Mouse (Mus musculus): Measurements from ENCODE around the gene Acot7.

The Acot7 gene

GRCm38 (mm10) chr4:152202905-152203304 is 25.0 kb downstream of the Acot7 start:
- ChIA-PET POLR2A (interaction anchor here in 3 of 4 experiments (0.7 to 2.7 kb wide), 14 partner anchors 8 to 1609 kb away, joined by 3 to 8 read pairs (median 4); partner anchors contain the start of gene Acot7 (in 1 of the 3)), CTCF (interaction anchor here (0.5 to 3.4 kb wide), 17 partner anchors 8 to 1571 kb away, joined by 3 to 21 read pairs (median 5); no protein-coding TSS in a partner anchor)

- ChIA-PET POLR2A (interaction anchor here in 1 of 4 experiments (2.1 kb wide), 1 partner anchor 18 kb away, joined by 5 read pairs; no protein-coding TSS in a partner anchor), CTCF (interaction anchor here in 3 of 4 experiments (0.5 to 3.4 kb wide), 12 partner anchors 8 to 1424 kb away, joined by 3 to 21 read pairs (median 4); no protein-coding TSS in a partner anchor)
Measured at GRCm38 (mm10) chr4:152204663-152205062, 26.7 kb downstream of the Acot7 start.

GRCm38 (mm10) chr4:152206199-152206598 is 28.3 kb downstream of the Acot7 start:
- CTCF ChIA-PET = interaction anchor here in 3 of 4 experiments (0.9 to 3.2 kb wide), 8 partner anchors 8 to 227 kb away, joined by 3 to 9 read pairs (median 4); no protein-coding TSS in a partner anchor
- POLR2A ChIA-PET = interaction anchor here in 1 of 4 experiments (1.1 kb wide), 1 partner anchor 20 kb away, joined by 5 read pairs; no protein-coding TSS in a partner anchor

GRCm38 (mm10) chr4:152209623-152210022 is 31.7 kb downstream of the Acot7 start:
- ChIA-PET CTCF (interaction anchor here in 3 of 4 experiments (0.6 to 2.0 kb wide), 8 partner anchors 24 to 311 kb away, joined by 3 to 6 read pairs (median 3); partner anchors contain the start of gene Hes2 (in 1 of the 3)), POLR2A (interaction anchor here in 3 of 4 experiments (0.7 to 1.5 kb wide), 6 partner anchors 12 to 400 kb away, joined by 3 to 5 read pairs (median 4); partner anchors contain the start of gene Acot7 (in 1 of the 3))

GRCm38 (mm10) chr4:152212091-152212505 is 34.2 kb downstream of the Acot7 start:
- POLR2A ChIA-PET = interaction anchor here in 3 of 4 experiments (0.6 to 2.5 kb wide), 15 partner anchors 9 to 113 kb away, joined by 3 to 12 read pairs (median 3); partner anchors contain the start of genes Hes2 (in 1 of the 3), Icmt (in 1 of the 3) and Rpl22 (in 1 of the 3)
- CTCF ChIA-PET = interaction anchor here (0.6 to 4.3 kb wide), 87 partner anchors 7 to 1678 kb away, joined by 3 to 92 read pairs (median 5); partner anchors contain the start of genes Acot7 (in 1 of the 4), Espn (in 1 of the 4), Hes2 (in 1 of the 4) and Icmt (in 1 of the 4)

GRCm38 (mm10) chr4:152212531-152212930 is 34.6 kb downstream of the Acot7 start:
- ChIA-PET CTCF (interaction anchor here (0.6 to 4.3 kb wide), 107 partner anchors 8 to 1677 kb away, joined by 3 to 92 read pairs (median 4); partner anchors contain the start of genes Acot7 (in 1 of the 4), Espn (in 1 of the 4), Hes2 (in 1 of the 4) and Kcnab2 (in 1 of the 4)), POLR2A (interaction anchor here in 3 of 4 experiments (0.6 to 2.5 kb wide), 20 partner anchors 9 to 1332 kb away, joined by 3 to 12 read pairs (median 4); partner anchors contain the start of genes Acot7 (in 1 of the 3), Hes2 (in 1 of the 3), Icmt (in 1 of the 3) and Rpl22 (in 1 of the 3))

- ChIA-PET CTCF (interaction anchor here (0.6 to 4.3 kb wide), 130 partner anchors 8 to 349 kb away, joined by 3 to 92 read pairs (median 4); partner anchors contain the start of genes Acot7 (in 2 of the 4), Rnf207 (in 2 of the 4), Espn (in 1 of the 4) and Gpr153 (in 1 of the 4)), POLR2A (interaction anchor here in 3 of 4 experiments (0.6 to 2.5 kb wide), 23 partner anchors 9 to 1332 kb away, joined by 3 to 12 read pairs (median 4); partner anchors contain the start of genes Acot7 (in 1 of the 3), Hes2 (in 1 of the 3), Icmt (in 1 of the 3) and Rpl22 (in 1 of the 3))
Measured at GRCm38 (mm10) chr4:152212974-152213373, 35.0 kb downstream of the Acot7 start.

GRCm38 (mm10) chr4:152213760-152214480 is 36.0 kb downstream of the Acot7 start:
- POLR2A ChIA-PET = interaction anchor here in 3 of 4 experiments (0.7 to 2.5 kb wide), 15 partner anchors 10 to 139 kb away, joined by 3 to 9 read pairs (median 3); partner anchors contain the start of gene Acot7 (in 1 of the 3)

GRCm38 (mm10) chr4:152214871-152215415 is 37.0 kb downstream of the Acot7 start:
- ChIA-PET POLR2A (interaction anchor here in 3 of 4 experiments (0.6 to 1.9 kb wide), 4 partner anchors 9 to 251 kb away, joined by 3 to 5 read pairs (median 4); partner anchors contain the start of gene Chd5 (in 1 of the 3)), CTCF (interaction anchor here (0.6 to 4.3 kb wide), 32 partner anchors 9 to 1354 kb away, joined by 3 to 92 read pairs (median 7); partner anchors contain the start of genes Espn (in 1 of the 4), Hes2 (in 1 of the 4) and Hes3 (in 1 of the 4))

More at GRCm38 (mm10) chr4:152213760-152214480, 36.0 kb downstream of the Acot7 start:
- CTCF ChIA-PET = interaction anchor here (0.5 to 4.3 kb wide), 131 partner anchors 8 to 1349 kb away, joined by 3 to 92 read pairs (median 4); partner anchors contain the start of genes Espn (in 2 of the 4), Rnf207 (in 2 of the 4), Acot7 (in 1 of the 4) and Gpr153 (in 1 of the 4)

GRCm38 (mm10) chr4:152219591-152219990 is 41.7 kb downstream of the Acot7 start:
- ChIA-PET CTCF (no interaction called here), POLR2A (interaction anchor here in 1 of 4 experiments (1.4 kb wide), 1 partner anchor 13 kb away, joined by 3 read pairs; no protein-coding TSS in a partner anchor)

GRCm38 (mm10) chr4:152220771-152221410 is 43.0 kb downstream of the Acot7 start:
- POLR2A ChIA-PET = interaction anchor here in 2 of 4 experiments (0.6 to 1.5 kb wide), 4 partner anchors 12 to 120 kb away, joined by 3 read pairs; no protein-coding TSS in a partner anchor
- CTCF ChIA-PET = interaction anchor here in 2 of 4 experiments (0.6 to 3.3 kb wide), 4 partner anchors 8 to 55 kb away, joined by 3 to 17 read pairs (median 3); no protein-coding TSS in a partner anchor

- POLR2A ChIA-PET = interaction anchor here in 2 of 4 experiments (0.6 to 1.6 kb wide), 5 partner anchors 12 to 119 kb away, joined by 3 to 5 read pairs (median 3); no protein-coding TSS in a partner anchor
- CTCF ChIA-PET = interaction anchor here (0.6 to 3.3 kb wide), 6 partner anchors 7 to 55 kb away, joined by 3 to 17 read pairs (median 3); no protein-coding TSS in a partner anchor
Measured at GRCm38 (mm10) chr4:152221411-152221887, 43.5 kb downstream of the Acot7 start.

GRCm38 (mm10) chr4:152222111-152222510 is 44.2 kb downstream of the Acot7 start:
- CTCF ChIA-PET = interaction anchor here (0.5 to 3.3 kb wide), 10 partner anchors 8 to 85 kb away, joined by 3 to 17 read pairs (median 5); no protein-coding TSS in a partner anchor

GRCm38 (mm10) chr4:152222513-152222912 is 44.6 kb downstream of the Acot7 start:
- CTCF ChIA-PET = interaction anchor here (0.5 to 3.3 kb wide), 10 partner anchors 8 to 212 kb away, joined by 3 to 17 read pairs (median 6); no protein-coding TSS in a partner anchor
- POLR2A ChIA-PET = interaction anchor here in 3 of 4 experiments (0.6 to 1.6 kb wide), 4 partner anchors 10 to 118 kb away, joined by 3 to 7 read pairs (median 4); no protein-coding TSS in a partner anchor

More at GRCm38 (mm10) chr4:152222111-152222510, 44.2 kb downstream of the Acot7 start:
- POLR2A ChIA-PET = interaction anchor here in 2 of 4 experiments (0.6 to 1.6 kb wide), 4 partner anchors 10 to 118 kb away, joined by 3 to 5 read pairs (median 4); no protein-coding TSS in a partner anchor

- CTCF ChIA-PET = interaction anchor here in 3 of 4 experiments (0.6 to 2.4 kb wide), 5 partner anchors 10 to 12 kb away, joined by 3 to 8 read pairs (median 4); no protein-coding TSS in a partner anchor
- POLR2A ChIA-PET = interaction anchor here in 2 of 4 experiments (0.6 to 1.2 kb wide), 4 partner anchors 8 to 36 kb away, joined by 3 to 4 read pairs (median 4); no protein-coding TSS in a partner anchor
Measured at GRCm38 (mm10) chr4:152224156-152224555, 46.2 kb downstream of the Acot7 start.

Data from embryonic stem cell, embryonic (primary cell).